Mouse (Mus musculus): Measurements from ENCODE around the gene 2010111I01Rik.

DNA sequence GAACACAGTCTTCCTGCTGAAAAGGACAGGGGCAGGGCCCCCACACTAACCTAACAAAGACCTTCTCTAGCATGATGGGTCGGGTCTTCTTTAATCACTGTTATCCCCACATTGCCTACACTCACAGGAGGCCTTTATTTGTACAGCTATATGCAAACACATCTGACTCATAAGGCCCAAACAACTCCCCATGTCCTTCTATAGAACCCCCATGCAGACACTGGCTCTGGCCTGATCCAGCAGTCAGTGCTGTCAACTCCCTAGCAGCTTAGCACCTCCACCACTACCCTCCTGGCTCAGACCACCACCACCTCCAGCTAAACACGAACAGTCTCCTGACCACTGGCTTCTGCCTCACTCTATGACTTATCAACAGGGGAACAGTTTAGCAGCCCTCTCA, 382.9 kb downstream of the 2010111I01Rik start:
- no peak for TF ChIP-seq CTCF (IDR thresholded peaks at IDR 0.05; ENCODE audit: low read depth)
- no peak for TF ChIP-seq EP300 (optimal IDR thresholded peaks at IDR 0.05)

All from stomach, postnatal 0 days (tissue).